Comparison of ENCODE assay signal across 8 mouse cellular contexts in genomic region chr9:35423265-35423664, GRCm38 (mm10). TPM values are rescaled to one million over a fixed set of nuclear protein-coding genes. Genes with fewer than 3 reads are reported as not detected.
DNase-seq lines count a peak whose midpoint lies in the region; ATAC-seq lines count a peak whose summit lies in the region.

No protein-coding gene starts in this region.

- H3K4me1 ChIP-seq in forebrain, embryonic 12.5 days = peaks cover 44% of the 10 kb centered on the region
- H3K4me1 ChIP-seq in midbrain, embryonic 10.5 days = peaks cover 64% of the 10 kb centered on the region

- peaks cover 20% of the 10 kb centered on the region for H3K27me3 ChIP-seq in forebrain, embryonic 12.5 days
- peaks cover 50% of the 10 kb centered on the region for H3K27me3 ChIP-seq in midbrain, embryonic 10.5 days (ENCODE audit: low read depth, poor library complexity, severe bottlenecking)

- H3K4me2 ChIP-seq in forebrain, embryonic 12.5 days = peak overlapping the region; percentile 73

- H3K9ac ChIP-seq in forebrain, embryonic 12.5 days = peak overlapping the region; percentile 57

- H3K36me3 ChIP-seq in forebrain, embryonic 12.5 days (replicated peaks) = no peaks in the 10 kb centered on the region
- H3K36me3 ChIP-seq in midbrain, embryonic 10.5 days = no peaks in the 10 kb centered on the region

- no peak for ATAC-seq in forebrain, embryonic 12.5 days (ENCODE audit: low FRiP score)

- no peaks in the 10 kb centered on the region for H3K9me3 ChIP-seq in forebrain, embryonic 12.5 days
- no peaks in the 10 kb centered on the region for H3K9me3 ChIP-seq in midbrain, embryonic 10.5 days (replicated peaks)

- 6% methylated on average over 4 of the region's 4 CpGs for WGBS in forebrain, embryonic 12.5 days
- 20% methylated on average over 4 of the region's 4 CpGs for WGBS in midbrain, embryonic 10.5 days

- H3K4me3 ChIP-seq in forebrain, embryonic 12.5 days (replicated peaks) = peak overlapping the region; percentile 93
- H3K4me3 ChIP-seq in midbrain, embryonic 10.5 days = peak overlapping the region; percentile 95

- peak; percentile 54 for DNase-seq in retina, embryonic 14.5 days (ENCODE audit: low spot score)
- no peak for DNase-seq in retina, postnatal 1 day
- no peak for DNase-seq in midbrain, embryonic 10.5 days (ENCODE audit: low spot score)
- DNase-seq in thymus, postnatal 36 days = peak; percentile 13 to 27
- DNase-seq in ovary, postnatal 14 days (ENCODE audit: low spot score) = no peak
- DNase-seq in liver = no peak
- DNase-seq in ovary, postnatal 10 days (ENCODE audit: low spot score) = no peak

- H3K27ac ChIP-seq in forebrain, embryonic 12.5 days = peak overlapping the region; percentile 68
- H3K27ac ChIP-seq in midbrain, embryonic 10.5 days (replicated peaks) = peak overlapping the region; percentile 98

RNA-seq across cellular contexts. Expression of gene Cdon, which starts 2.3 kb away (rescaled TPM):
- polyA plus RNA-seq in forebrain, embryonic 12.5 days (2016; fragmentation: Nextera tagmentation; extraction: Ambion mirVana) = 23.4 and 23.7 TPM in 2 replicates
- polyA plus RNA-seq in midbrain, embryonic 10.5 days (2016; fragmentation: Nextera tagmentation; extraction: Ambion mirVana) = 10.5 TPM in 2 replicates

Comparison
In these comparisons a context has a peak if more than half of its experiments do, and no peak if none do; other contexts are left out.
1. DNase-seq: peak in retina, embryonic 14.5 days (single experiment) and thymus, postnatal 36 days (2 of 2); none in retina, postnatal 1 day (single experiment), midbrain, embryonic 10.5 days (single experiment), ovary, postnatal 14 days (single experiment), liver (single experiment) and ovary, postnatal 10 days (single experiment).